Mouse (Mus musculus) spleen, adult 2 months (tissue): ENCODE measurements at regions not wholly inside any gene's neighbourhood (a gene's known extent, or its start where the extent isn't known, plus 50 kb on each side); places are given as distances from the start of the nearest gene placed in this dataset.

Experiments
- DNase-seq, 2 experiments: peaks; one replicate each; pipeline versions ENCODE4 v3.0.0 to v3.0.0-alpha.2; 2012 to 2021; ENCODE audit warnings: low spot score in 2 of 2, low read depth in 1 of 2
- H3K27ac ChIP-seq: fragments of 200-500 bp; 2 replicates; pipeline ENCODE4 v1.5.1; 2012; ENCODE audit warnings: low read length, inconsistent platforms; ENCODE audit not compliant: insufficient read depth
- H3K27me3 ChIP-seq: fragments of 200-500 bp; 2 replicates; pipeline ENCODE4 v1.6.1; 2012; ENCODE audit warnings: mild to moderate bottlenecking, moderate library complexity, low read length, inconsistent platforms; ENCODE audit not compliant: control insufficient read depth, insufficient read depth
- H3K36me3 ChIP-seq: fragments of 200-500 bp; 2 replicates; pipeline ENCODE4 v1.6.1; 2012; ENCODE audit warnings: mild to moderate bottlenecking, low read length, inconsistent platforms; ENCODE audit not compliant: control insufficient read depth, insufficient read depth
- H3K4me1 ChIP-seq: fragments of 200-500 bp; 2 replicates; pipeline ENCODE4 v1.6.1; 2011; ENCODE audit warnings: inconsistent platforms; ENCODE audit not compliant: control insufficient read depth, insufficient read depth, insufficient read length
- H3K4me3 ChIP-seq: fragments of 200-500 bp; 2 replicates; pipeline ENCODE4 v1.5.1; 2011; ENCODE audit warnings: mild to moderate bottlenecking, inconsistent platforms; ENCODE audit not compliant: insufficient read depth, insufficient read length; ENCODE audit errors: extremely low read depth
- CTCF ChIP-seq: fragments of 200-500 bp; IDR thresholded peaks from 2 replicates; pipeline ENCODE4 v1.5.1; 2011; ENCODE audit warnings: mild to moderate bottlenecking, inconsistent platforms; ENCODE audit not compliant: insufficient read depth, insufficient read length, insufficient replicate concordance; ENCODE audit errors: extremely low read depth
- POLR2A ChIP-seq: fragments of 200-500 bp; IDR thresholded peaks from 2 replicates; pipeline ENCODE4 v1.6.1; 2011; ENCODE audit warnings: low read depth, low read length, inconsistent platforms
- WGBS: fragments of 180-500 bp; shearing (Covaris S2); methylation state at CpG from one replicate; pipeline ENCODE4 v1.1.7; 2018; 5-methylcytosine and 5-hydroxymethylcytosine counted together

DNA sequence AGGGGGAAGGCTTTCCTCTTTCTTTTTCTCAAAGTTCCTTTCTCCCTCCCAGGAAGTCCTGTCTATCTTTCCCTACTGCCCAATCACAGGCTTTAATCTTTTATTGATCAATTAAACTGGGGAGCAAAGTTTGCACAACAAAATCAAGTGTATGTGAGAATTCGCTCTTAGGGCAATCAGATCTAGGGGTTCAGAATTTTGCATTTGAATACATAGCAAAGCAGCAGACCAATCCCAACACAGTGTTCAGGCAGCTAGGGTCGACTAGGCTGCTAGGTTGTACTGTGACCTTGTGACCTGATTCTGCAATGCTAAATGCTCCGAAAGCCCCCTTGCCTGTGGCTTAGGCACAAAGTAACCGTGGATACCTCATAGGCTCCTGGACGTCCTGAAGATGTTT lies 91.5 kb upstream of the Lsm6 start:
- Histone ChIP-seq H3K4me3 (no peak overlapping the region), H3K36me3 (no peaks in the 10 kb centered on the region), H3K4me1 (no peaks in the 10 kb centered on the region), H3K27me3 (no peaks in the 10 kb centered on the region), H3K27ac (no peak overlapping the region)
- WGBS, result 72% methylated on average over 5 of the region's 5 CpGs
- TF ChIP-seq CTCF (no peak), POLR2A (no peak)
- no peak for DNase-seq

DNA sequence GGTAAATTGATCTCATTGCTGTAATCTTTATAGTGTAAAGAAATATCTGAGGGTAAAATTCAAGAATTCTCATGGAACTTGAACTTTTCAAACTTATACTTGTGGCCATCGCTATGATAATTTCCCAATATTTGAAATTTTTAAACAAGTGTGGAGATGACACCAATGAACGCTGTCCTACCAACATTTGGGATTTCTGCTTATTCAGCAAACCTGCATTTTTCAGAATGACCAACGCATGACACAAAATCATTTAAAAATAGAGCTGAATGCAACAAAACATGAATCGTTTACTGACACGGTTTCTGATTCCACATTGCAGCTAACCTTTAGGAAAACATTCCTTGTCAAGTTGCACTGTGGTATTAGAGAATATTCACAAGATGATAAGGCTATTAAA lies 92.9 kb upstream of the Lsm6 start:
- WGBS, result 90% methylated on average over 5 of the region's 5 CpGs

GRCm38 (mm10) chr8:78930610-78931397 lies 97.4 kb upstream of the Zfp827 start:
- Histone ChIP-seq H3K27me3 (no peaks in the 10 kb centered on the region), H3K27ac (no peak overlapping the region), H3K4me3 (no peak overlapping the region), H3K4me1 (no peaks in the 10 kb centered on the region), H3K36me3 (no peaks in the 10 kb centered on the region)
- WGBS, result 85% methylated on average over 9 of the region's 9 CpGs
- TF ChIP-seq POLR2A, result no peak
- TF ChIP-seq CTCF, result no peak
- DNase-seq, result no peak

More for the DNA sequence above, 92.9 kb upstream of the Lsm6 start:
- H3K27ac ChIP-seq, result no peak overlapping the region
- no peaks in the 10 kb centered on the region for H3K36me3 ChIP-seq
- H3K27me3 ChIP-seq, result no peaks in the 10 kb centered on the region
- H3K4me1 ChIP-seq, result no peaks in the 10 kb centered on the region
- no peak overlapping the region for H3K4me3 ChIP-seq
- no peak for TF ChIP-seq CTCF
- no peak for TF ChIP-seq POLR2A
- no peak for DNase-seq

GRCm38 (mm10) chr8:78932069-78932468 lies 96.2 kb upstream of the Zfp827 start:
- DNase-seq, result no peak
- Histone ChIP-seq H3K4me3 (no peak overlapping the region), H3K36me3 (no peaks in the 10 kb centered on the region), H3K4me1 (no peaks in the 10 kb centered on the region), H3K27ac (no peak overlapping the region), H3K27me3 (no peaks in the 10 kb centered on the region)
- TF ChIP-seq POLR2A (no peak), CTCF (no peak)
- 85% methylated on average over 6 of the region's 6 CpGs for WGBS

GRCm38 (mm10) chr8:78940049-78940448 lies 88.2 kb upstream of the Zfp827 start:
- TF ChIP-seq CTCF, result no peak
- no peak for TF ChIP-seq POLR2A
- H3K4me3 ChIP-seq, result no peak overlapping the region
- 26% methylated on average over 2 of the region's 2 CpGs for WGBS
- H3K27me3 ChIP-seq, result no peaks in the 10 kb centered on the region
- H3K4me1 ChIP-seq, result no peaks in the 10 kb centered on the region
- no peak overlapping the region for H3K27ac ChIP-seq
- H3K36me3 ChIP-seq, result no peaks in the 10 kb centered on the region
- no peak for DNase-seq

- WGBS, result 84% methylated on average over 4 of the region's 4 CpGs
Observed at GRCm38 (mm10) chr8:78941558-78941957, 86.7 kb upstream of the Zfp827 start.

DNA sequence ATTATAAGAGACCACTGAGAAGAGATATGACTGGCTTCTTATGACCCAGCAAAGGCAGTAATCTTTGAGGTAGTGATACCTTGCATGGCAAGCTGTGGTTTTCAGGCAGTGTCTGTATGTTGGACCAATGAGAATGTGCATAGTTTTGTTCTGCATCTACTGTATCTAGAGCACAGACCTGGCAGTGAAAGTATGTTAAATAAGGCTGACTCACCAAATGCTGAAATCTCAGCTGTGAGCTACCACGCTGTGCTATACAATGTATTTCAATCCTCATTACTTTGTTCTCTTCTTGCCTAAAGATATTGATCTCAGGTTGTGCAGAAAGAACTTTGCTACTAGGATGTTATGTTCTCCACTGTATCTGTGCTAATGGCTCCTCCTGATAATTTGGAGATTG lies 83.9 kb upstream of the Zfp827 start:
- WGBS, result 95% methylated on average over 1 of the region's 1 CpGs
- H3K27ac ChIP-seq, result no peak overlapping the region
- no peaks in the 10 kb centered on the region for H3K27me3 ChIP-seq
- no peak for TF ChIP-seq POLR2A
- DNase-seq, result no peak
- H3K36me3 ChIP-seq, result no peaks in the 10 kb centered on the region
- no peak overlapping the region for H3K4me3 ChIP-seq
- H3K4me1 ChIP-seq, result no peaks in the 10 kb centered on the region

More at GRCm38 (mm10) chr8:78941558-78941957, 86.7 kb upstream of the Zfp827 start:
- H3K4me3 ChIP-seq, result no peak overlapping the region
- no peak overlapping the region for H3K27ac ChIP-seq
- no peak for TF ChIP-seq POLR2A
- no peak for TF ChIP-seq CTCF
- DNase-seq, result no peak
- no peaks in the 10 kb centered on the region for H3K4me1 ChIP-seq
- no peaks in the 10 kb centered on the region for H3K27me3 ChIP-seq
- H3K36me3 ChIP-seq, result no peaks in the 10 kb centered on the region

DNA sequence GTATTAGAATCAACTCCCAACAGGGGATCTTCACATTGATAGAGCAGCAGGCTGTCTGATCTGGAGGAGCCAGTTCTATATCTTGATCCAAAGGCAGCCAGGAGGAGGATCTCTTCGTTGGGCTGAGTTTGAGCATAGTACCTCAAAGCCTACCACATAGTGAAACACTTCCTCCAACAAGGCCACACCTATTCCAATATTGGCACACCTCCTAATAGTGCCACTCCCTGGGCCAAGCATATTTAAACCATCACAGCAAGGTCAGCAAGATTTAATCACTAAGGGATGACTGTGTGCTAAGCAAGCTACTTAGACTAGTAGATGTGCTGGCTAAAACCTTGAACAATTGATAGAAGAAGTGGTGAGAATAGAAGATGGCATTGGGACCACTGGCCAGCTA lies 82.6 kb upstream of the Zfp827 start:
- Histone ChIP-seq H3K36me3 (no peaks in the 10 kb centered on the region), H3K4me3 (no peak overlapping the region), H3K27me3 (no peaks in the 10 kb centered on the region), H3K4me1 (no peaks in the 10 kb centered on the region), H3K27ac (no peak overlapping the region)
- WGBS, result 33% methylated on average over 1 of the region's 1 CpGs
- TF ChIP-seq CTCF (no peak), POLR2A (no peak)
- DNase-seq, result no peak
